Mouse (Mus musculus) spleen, adult 12 weeks (tissue): ENCODE results near the gene Slc8a1.

Experiments
- DNase-seq: peaks from one replicate; pipeline ENCODE4 v3.0.0; 2022; ENCODE audit warnings: low spot score

Gene Slc8a1

DNA sequence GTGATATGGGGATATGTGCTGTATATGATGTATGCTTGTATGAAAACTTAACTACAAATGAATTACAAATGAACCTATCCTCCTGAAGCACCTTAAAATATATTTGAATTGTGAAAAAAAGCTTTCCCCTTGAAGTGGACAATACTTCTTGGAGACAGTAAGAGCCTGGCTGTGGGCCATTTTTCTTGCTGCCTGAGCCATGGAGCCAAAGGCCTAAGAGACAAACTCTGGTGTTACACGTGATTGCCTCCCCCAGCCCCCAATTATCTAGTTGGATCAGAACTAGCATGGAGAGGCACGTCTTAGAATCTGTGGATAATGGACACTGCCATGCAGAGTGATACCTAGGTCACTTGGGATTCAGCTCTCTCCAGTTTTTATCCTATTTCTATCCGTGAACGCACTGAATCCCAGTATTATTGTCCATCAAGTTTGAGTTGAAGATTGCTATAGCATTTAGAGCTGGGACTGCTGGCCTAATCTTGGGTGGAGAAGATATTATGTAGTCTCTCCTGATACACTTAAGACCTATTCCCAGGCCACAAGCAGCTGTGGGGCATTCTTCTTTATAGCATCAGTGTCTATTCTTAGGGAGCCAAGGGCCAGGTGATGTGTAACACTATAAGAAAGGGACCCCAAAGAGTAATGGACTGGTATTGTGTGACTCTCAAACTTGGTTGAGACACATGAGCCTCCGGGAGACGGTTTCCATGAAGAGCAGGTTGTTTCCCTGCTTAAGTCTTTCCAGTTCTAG lies 321.6 kb downstream of the Slc8a1 start:
- DNase-seq, result no peak

DNA sequence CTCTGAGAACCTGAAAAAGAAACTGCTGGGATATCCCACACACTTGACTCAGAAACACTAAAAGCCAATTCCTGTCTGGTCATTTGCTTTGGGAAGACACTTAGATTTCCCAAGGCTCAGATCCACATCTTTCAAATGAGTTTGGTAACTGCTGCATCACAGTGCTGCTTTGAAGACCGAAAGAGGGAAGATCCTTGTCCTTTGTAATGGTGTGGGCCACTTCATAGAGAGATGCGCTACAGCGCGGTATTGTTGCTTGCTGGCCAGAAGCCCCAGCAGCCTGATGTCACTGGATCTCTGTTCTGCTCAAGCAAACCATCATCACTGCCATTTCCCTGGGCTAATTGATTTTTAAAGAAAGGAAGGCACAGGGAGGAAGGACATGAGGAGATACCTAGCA lies 325.4 kb downstream of the Slc8a1 start:
- DNase-seq, result no peak

DNA sequence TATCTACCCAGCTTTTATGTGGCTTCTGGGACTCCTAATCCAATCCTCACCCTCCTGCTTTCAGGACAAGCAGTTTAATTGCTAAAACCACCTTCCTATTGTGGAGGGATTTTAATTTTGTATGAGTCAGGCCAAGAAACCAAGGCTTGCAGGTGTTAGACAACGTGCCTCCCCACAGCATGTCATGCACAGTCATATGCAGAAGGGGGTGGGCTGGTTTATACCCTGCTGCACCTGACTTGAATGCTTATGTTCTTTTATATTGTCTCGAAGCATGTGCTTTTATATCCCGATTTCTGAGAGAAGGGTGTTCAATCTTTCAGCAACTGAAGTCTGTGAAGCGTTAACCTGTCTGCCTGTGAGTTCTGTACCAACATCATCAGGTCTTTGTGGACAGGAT lies 334.0 kb downstream of the Slc8a1 start:
- DNase-seq, result no peak

DNA sequence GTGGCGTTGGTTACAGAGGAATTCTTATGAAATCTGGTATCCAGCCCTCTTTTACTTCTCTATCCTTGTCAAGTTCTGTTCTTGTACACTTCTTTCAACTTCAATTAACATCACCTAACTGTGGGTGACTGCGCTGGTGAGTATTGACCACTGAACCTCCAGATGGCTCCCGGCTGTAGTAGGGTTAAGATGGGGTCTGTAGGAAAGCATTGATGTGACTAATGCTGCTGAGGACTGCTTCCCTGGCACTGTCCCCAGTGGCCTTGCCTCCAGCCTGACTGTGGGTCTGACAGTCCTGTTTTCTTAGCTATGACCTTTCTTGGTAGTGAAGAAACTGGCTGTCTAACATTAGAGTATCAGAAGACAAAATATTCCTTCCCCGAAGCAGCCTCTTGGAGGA lies 335.1 kb downstream of the Slc8a1 start:
- DNase-seq, result no peak

DNA sequence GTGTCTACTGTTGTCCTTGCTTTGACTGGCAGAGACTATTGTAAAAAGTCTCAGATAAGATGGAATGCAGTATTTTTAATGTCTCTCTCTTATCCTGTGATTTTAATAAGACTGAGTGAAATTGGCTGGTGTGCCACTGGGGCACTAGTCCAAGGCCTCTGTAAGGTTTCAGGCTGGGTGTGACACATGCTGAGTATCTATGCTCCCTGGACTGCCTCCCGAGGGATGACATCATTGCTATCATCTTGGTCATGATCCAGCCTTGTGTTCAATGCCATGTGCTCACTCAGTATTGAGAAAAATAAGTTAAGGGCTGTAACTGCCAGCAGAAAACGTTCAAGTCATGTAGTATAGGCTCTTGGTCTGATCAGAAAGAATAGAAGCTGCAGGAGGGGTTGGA lies 335.5 kb downstream of the Slc8a1 start:
- DNase-seq, result no peak

DNA sequence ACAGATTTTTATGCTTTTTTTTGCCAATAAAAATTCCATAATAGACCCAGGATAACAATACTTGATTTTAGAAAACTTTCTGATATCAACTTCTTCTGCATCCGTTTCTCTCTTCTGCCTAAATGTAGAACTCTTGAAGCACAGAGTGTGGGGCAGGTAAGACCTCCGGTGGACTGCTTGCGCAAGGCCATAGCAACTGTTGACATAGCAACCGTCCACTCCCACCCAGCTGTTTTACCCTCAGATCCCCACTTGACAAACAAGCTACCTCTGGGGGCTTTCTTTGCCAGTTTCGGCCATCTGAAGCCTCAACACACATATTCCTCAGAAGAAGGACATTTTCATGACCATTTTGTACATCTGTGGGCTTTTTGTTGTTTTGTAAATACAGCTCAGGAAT lies 337.8 kb downstream of the Slc8a1 start:
- DNase-seq, result no peak

DNA sequence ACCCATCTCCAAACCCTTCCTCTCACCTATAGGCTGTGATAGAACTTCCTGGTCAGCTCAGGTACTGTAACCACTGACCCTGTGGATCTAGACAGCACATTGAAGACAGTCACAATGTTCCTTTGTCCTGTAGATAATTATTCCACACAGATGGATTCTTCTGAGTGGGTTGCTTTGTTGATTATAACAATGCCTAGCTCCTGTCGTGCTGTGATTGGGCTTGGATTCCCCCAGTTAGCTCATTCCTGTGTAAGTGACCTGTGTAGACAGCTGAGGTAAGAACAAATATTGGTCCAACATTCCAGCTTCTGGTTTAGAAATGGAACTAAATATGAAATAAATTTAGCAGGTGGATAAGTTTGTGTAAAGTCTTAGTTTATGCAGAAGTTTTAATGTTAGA lies 340.7 kb downstream of the Slc8a1 start:
- no peak for DNase-seq

DNA sequence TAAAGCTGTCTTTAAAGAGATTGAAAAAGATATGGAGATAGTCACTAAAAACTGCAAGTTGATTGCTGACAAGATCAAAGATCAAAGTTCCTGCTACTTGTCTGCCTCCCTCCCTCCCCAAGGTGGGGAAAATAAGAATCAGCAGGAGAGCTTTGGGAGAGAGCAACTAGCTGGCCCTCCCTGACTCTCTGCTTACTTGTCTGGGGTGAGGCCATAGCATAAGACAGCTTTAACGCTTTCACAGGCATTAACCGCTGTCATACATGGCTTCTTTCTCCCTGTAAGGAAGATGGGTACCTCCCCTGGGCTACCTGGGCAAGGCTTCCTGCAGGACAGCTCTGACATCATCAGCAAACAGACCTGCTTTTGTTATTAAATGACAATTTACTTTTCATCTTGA lies 344.1 kb downstream of the Slc8a1 start:
- DNase-seq, result no peak

DNA sequence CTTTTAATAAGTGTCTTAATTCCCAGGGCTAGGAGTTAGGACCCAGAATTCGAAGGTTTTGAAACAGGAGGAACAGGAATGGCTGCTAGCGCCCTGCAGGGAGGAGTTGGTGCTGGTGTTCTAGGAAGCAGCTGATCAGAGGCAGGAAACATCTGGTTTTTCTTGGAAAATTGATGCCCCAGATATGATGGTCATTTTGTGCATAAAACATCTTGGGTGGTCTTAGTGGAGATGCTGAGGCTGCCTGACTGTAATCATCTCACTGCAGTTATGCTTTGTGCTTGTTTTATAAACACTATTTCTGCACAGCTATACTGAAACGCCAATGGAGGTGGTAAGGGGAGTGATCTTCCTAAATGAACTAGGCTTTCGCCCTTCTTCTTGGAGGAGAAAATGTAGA lies 345.1 kb downstream of the Slc8a1 start:
- DNase-seq, result no peak

DNA sequence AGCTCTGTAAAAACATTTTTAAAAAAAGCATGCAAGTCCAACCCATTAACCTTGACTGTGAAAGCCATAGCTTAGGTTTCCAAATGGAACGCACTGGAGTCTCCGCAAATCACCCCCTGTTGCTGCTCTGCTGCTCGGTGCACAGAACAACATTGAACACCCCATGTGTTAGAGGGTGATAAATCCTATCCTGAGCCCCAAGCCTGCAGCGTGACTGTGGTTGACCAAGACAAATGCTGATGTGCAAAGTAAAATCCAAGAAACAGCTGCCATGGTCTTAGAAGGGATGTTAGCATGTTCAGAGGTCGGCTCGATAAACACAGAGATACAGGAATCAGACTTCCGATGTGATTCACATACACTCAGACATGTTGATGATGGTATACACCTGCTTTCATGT lies 346.7 kb downstream of the Slc8a1 start:
- no peak for DNase-seq

DNA sequence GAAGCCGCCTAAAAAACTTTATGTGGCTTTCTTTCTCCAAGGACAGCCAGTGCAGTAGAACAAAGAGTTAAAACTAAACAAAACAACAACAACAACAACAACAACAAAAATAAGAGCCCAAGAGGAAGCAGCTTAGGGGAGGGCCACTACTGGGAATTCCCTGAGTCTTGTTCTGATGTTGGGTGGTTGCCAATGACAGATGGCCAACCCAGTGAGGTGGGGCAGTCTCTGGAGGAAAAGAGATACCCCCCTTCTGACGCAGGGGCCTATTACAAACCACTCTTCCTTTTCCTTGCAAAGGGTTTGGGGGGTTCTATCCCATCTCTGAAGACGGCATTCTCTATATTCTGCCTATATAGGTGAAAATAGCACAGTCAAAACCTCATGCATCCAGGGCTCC lies 347.4 kb downstream of the Slc8a1 start:
- DNase-seq, result no peak

DNA sequence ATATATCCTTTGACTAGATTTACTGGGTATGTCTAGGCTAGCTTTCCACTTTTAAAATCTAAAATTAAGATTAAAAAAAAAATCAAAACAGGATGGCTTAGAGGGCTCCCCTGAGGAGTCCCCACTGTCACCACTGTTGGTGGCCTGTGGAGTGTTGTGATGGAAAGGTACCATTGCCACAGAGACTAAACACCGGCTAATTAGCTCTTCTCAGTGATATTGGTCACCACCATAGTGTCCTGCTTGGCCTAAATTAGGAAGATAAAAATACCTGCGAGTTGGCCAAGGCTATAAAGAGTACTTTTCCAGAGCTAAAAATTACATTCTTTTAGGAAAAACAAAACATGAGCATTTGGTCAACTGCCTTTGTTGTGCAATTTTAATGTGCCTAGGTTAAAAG lies 352.1 kb downstream of the Slc8a1 start:
- DNase-seq, result no peak

DNA sequence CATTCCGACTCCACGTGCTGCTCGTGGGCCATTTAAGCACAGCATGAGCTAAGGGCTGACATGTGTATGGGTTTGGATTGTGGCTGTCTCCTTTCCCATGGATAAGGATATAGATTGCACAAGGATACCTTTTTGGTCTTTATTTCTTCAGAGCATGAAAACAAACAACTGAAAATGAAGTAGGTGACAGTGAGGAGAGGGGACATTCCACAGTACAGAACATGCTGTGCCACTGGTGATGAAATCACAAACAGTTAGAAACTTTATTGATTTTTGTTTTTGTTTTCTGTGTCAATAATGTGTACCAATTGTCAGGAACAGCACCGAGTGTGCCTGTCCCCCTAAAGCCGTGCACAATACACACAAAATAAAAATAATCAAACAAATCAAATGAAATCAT lies 352.7 kb downstream of the Slc8a1 start:
- DNase-seq, result no peak

DNA sequence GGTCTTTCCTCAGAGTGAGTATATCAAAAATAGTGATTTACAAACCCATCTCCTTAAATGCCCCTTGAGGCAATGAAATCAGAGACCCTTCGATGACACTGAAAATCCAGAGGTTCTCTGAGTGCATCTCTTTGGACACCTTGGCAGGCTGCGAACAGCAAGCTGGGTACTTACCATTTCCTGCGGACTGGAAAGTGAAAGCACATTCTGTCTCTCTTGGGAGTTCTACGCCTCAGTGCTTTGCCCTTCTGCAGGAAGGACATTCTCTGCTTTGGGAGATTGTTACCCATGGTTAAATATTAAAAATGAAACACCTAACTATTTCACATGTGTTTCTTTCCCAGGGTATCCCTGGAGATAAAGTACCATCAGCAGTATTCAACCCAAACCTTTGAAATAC lies 354.7 kb downstream of the Slc8a1 start:
- DNase-seq, result no peak

DNA sequence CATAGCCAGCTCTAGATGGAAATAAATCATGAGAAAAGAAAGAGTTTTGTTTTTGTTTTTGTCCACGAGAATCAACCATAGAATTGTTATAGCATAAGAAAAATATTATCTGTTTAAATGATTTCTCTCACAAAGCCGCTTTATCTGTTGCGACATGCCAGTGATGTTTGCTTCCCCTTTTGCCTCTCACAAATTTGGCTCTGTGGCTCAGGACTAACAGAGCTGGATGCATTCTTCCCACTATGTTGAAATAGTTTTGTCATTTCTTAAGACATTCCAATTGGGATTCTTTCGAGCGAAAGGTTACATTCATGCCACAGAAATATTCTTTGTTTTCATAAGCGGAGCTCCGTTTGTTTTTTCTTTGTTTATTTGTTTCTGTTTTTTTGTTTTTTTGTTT lies 359.7 kb downstream of the Slc8a1 start:
- no peak for DNase-seq

DNA sequence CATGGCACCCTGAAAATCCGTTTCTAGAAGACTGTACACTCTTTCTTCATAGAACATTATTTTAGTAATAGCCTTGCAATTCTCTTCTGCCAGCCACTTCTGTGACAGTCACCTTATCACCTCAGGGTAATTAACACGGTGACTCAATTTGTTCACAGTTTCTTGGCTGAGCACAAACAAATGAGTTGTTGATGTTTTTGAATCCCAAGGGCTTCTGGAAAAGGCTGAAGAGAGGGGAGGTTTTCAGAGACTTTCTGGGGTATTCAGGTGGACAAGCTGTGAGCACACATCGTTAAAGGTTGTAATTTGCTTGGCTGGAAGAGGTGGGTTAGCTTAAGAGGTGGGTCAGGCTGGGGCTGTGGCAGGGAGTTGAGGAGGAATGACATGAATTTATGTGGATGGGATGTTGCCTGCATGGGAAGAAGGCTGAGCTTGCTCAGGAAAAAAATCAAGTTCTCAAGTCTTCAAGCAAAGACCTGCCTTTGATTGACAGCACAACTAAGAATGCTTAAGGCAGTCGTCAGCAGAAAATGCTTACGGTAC lies 360.3 kb downstream of the Slc8a1 start:
- DNase-seq, result no peak

DNA sequence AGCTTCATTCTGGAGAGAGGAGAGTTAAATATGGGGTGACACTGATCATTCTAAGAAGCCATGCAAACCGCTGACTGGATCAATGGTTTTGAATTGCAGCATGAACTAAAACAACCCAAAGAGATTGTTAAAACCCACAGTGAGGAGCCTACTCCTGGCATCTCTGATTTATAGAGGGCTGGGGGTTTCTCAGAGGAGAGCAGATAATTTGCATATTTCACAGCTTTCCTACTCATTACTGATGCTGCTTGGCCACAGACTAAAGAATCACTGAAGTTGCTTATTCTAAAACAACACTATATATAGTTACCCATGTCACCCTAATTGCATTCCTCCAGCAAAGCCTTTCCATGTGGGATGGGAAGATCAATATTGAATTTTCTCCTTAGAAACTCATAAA lies 361.0 kb downstream of the Slc8a1 start:
- DNase-seq, result no peak

DNA sequence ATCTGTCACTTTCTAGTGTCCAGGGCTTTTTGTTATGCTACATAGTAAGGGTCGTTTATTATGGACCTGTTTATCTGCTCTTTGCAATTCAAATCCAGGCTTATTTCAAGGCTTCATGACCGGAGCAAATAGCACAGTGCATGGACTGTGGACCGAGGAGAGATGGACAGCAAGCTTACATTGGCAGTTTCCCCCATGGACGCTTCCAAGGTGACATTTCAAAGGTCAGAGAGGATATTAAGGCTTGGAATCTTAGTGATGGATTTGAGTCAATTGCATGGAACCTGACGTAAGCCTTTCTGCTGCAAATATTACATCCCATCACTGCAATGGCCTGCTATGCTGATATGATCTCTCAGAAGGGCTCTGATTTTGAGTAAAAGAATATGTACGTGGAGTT lies 362.3 kb downstream of the Slc8a1 start:
- DNase-seq, result no peak

DNA sequence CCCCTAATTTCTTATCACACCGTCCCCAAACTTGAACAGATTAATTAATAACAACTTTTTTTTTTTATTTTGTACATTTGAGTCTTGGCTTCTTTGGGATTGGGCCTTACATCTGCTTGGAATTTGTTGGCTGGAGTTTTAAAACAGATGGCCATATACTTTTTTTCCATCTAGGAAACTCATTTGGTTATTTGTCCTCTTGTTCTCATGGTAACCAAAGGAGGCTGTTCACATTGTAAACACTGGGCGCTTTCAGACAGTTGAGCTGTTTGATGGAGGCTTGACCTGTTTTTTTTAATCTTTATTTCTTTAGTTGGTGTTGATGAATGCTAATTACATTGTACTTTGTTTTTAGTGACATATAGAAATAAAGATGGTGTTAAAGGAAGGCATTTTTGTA lies 369.1 kb downstream of the Slc8a1 start:
- DNase-seq, result no peak

DNA sequence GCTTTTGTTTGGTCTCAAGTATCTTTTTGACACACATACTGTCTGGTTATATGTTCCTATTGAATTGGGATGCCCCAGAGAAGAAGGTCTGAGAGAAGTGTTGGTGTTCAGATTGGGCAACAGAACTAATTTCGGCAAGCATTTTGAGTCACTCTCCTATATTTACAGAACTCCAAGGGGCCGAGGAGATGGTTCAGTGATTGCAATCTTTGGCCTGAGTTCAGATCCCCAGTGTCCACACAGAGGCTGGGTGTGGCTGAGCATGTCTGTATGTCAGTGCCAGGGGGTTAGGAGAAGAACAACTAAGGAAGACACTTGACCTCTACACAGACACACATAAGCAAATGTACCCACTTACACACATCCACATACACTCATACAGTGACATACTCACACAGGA lies 369.7 kb downstream of the Slc8a1 start:
- no peak for DNase-seq

DNA sequence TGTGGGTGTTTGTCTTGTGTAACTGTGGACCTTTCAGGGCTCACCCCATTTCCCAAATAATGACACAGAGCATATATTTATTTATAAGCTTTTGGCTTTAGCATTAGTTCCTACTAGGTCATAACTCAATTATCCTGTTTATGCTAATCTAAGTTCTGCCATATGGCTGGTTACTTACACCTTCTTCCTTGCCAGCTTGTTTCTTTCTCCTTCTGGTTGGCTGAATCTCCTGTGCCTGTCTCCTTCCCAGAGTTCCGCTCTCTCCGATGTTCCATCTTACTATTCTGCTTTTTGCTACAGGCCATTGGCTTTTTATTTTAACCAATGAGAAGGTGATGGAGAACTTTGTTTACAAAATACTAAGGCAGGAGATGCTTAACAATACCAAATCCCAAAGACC lies 374.8 kb downstream of the Slc8a1 start:
- no peak for DNase-seq

DNA sequence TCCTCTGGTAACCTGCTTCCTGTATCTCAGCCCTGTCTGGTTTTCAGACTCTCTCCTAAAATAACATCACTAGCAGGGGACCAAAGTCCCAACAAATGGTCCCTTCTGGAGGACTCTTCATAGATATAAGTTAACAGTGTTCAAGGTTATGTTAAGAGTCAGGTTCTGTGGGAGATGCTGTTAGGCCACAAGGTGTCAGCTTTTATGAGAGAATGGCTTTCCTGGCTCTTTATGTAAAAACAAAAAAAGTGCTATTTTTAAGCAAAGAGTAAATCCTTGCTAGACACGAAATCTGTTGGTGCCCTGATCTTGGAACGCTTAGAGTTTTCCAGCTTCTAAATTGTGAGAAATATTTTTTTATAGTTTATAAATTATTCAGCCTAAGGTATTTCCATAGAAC lies 377.6 kb downstream of the Slc8a1 start:
- no peak for DNase-seq

DNA sequence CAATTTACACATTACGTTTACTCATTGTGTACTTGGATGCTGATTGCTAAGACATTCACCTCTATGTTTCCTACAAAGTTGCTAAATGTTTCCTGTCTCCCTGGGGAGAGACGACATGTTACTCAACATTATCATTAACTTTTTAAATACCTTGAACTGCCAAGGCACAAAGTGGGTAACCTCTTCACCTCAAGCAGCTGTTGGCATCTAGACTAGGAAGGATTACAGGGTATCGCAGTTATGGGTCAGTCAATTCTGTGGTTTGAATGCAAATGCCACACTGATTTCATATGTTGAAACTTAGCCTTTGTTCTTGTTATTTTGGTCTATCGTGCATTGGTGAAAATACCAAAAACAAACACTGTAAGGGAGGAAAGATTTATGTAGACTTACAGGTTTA lies 378.1 kb downstream of the Slc8a1 start:
- DNase-seq, result no peak

DNA sequence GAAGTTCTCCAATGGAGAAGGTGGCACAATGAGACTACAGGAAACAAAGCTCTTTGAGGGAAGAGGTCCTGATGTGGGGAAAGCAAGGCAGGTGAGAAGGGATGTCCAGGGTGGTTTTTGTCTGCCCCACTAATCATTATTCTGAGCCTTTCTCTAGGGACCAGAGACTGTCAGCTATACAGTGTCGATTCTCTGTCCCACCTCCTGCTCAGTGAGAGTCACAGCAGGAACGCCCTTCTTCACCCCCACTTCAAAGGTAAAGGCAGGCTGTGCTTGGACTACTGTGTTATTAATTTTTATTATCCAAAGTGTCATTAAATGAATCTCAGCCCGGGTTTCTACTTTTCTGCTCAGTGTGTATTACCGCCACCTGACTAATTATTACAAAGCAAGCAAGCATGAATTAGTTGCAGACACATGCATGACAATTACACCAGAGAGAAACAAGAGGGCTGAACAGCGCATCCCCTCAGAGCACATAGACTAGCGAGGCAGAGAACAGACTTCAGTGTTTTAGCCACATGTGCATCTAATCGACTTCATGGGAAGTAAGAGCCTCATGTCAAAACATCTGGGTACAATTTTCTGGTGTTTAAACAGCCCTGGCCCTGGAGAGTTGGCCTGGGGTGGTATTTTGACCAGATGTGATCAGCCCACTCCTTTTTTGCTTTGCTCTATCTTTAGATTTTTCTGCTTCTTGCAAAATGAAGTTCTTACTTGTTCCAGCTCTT lies 402.0 kb downstream of the Slc8a1 start:
- no peak for DNase-seq
